Mouse (Mus musculus) right cerebral cortex, postnatal 36 days (tissue): ENCODE data around the gene Bsnd.
A peak's percentile ranks its signal among the peaks of the same experiment; 100 is the strongest.

Experiments used
- DNase-seq, 2 experiments: peaks; one replicate each; pipeline ENCODE4 v3.0.0; 2022; ENCODE audit warnings: low spot score in 2 of 2, mixed read lengths in 1 of 2

Bsnd gene

GRCm38 (mm10) chr4:106492116-106492515 lies at the start of gene Bsnd:
Gene Bsnd (minus strand): TSS chr4:106492283.
- DNase-seq = no peak

DNA sequence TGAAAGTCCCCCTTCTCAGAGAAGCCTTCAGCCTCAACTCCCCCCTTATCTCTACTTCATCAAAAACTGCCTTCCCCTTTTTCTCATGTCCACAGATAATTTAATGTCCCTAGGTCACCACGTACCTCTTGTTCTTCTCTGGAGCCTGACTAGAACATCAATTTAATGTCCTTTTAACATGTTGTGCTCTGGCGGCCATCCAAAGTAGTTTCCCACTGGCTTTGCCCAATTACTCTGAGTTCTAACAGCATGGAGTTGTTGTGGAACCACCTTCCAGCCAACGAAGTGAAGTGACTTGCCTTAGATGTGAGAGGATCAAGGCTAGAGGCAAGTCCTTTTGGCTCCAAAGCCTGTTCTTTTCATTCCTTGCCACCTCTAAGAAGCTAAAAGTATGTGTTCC lies 49.4 kb upstream of the Bsnd start:
- DNase-seq = no peak

GRCm38 (mm10) chr4:106539756-106540155 lies 47.7 kb upstream of the Bsnd start:
- DNase-seq = no peak

DNA sequence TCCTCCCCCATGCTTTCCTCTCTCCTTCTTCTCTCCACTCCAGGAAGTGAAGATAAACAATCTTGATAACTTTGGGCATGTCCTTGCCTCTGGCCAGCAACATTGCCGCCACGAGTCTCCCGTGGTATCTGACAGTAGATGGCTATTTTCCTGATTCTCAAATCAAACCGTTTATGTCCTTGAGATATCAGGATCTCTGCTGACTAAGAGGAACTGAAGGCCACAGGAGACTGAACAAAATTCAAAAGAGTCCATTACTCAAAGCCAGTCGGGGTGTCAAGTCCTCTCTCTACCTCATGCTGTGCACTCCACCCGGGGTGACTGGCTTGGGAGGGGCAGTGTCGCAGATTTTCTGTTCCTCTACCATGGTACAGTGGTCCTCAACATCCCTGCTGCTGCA lies 42.2 kb upstream of the Bsnd start:
- DNase-seq = no peak

- no peak for DNase-seq
Measured at GRCm38 (mm10) chr4:106533421-106534080, 41.5 kb upstream of the Bsnd start.

GRCm38 (mm10) chr4:106530113-106530482 lies 38.0 kb upstream of the Bsnd start:
- DNase-seq = no peak

DNA sequence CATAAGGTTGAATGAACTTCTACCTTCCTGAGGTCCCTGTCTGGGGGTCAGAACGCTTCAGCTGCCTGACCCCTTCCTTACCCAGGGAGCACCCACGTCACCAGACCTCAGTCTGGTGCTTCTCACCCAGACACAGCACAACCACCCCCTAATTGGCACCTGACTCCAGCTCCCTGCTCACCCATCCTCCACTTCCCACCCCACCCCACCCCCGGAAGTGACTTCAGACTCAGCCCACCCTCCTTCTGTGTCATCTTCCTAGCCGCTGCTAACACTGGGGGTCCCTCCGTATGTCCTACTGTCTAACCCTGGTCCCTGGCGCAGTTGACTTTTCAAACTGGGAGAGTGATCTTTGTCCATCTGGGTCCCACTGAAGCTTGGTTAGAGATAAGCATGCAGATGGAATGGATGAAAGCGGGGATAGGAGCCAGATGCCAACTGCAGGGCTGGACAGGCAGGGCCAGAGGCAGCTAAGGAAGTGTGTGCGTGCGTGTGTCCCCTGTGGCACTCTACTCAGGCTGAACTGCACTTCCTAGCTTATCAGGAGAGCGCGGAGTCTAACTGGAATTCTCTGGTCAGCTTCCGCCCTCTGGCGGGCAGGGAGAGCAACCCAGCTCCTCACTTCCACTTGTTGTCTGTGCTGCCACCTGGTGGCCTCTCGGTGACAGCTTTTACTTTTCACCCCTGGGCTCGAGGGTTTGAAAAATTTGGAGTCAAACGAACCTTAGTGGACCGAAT lies 37.5 kb upstream of the Bsnd start:
- peak; percentile 83 to 85 for DNase-seq

DNA sequence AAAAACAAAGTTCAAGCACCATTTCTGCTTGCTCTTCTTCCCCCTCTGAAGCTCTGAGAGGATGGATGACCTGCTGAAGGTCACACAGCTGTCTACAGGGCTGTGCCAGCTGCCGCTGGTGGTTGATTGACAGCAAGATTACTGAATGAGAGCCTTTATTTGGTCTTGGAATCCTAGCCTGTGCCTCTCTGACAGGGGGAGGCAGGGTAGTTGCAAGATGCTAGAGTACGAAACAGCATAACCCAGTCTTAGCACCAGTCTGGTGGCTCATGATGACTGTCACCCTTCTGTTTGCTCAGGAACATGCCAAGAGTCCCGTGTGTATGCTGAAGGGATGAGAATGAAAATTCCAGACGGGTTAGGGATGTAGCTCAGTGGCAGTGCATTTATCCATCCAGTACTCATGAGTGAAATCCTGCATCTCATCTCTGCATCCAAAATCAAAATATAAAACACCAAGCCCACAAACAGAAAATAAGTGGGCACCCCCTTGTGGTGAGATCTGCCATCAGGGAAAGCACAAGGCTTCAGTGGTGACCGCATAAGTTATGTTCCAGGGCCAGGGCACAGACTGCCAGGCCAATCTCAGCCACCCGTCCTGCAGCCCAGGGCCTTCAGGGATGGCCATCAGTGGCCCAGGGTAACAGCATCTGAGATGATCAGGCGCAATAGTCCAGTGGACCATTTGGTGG lies 35.9 kb upstream of the Bsnd start:
- DNase-seq = peak in 1 of 2 experiments; percentile 20

GRCm38 (mm10) chr4:106525001-106525400 lies 32.9 kb upstream of the Bsnd start:
- no peak for DNase-seq

DNA sequence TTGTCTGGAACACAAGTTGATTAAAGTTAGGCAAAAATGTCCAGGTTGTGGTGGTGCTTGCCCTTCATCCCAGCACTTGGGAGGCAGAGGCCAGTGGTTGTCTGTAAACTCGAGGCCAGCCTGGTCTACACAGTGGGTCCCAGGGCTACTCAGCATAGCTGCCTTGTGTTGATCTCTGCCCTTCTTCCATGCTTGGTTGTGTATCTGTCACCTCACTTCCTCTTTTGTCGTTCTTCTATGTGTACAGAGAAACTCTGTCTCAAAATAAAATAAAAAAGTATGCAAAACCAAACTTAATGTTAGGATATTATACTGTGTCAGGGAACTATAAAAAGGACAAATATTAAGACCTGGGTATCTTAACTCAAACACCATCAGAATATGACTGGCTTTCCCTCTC lies 32.0 kb upstream of the Bsnd start:
- no peak for DNase-seq

- no peak for DNase-seq
Measured at GRCm38 (mm10) chr4:106522547-106522946, 30.5 kb upstream of the Bsnd start.

GRCm38 (mm10) chr4:106514606-106515005 lies 22.5 kb upstream of the Bsnd start:
- DNase-seq = no peak

DNA sequence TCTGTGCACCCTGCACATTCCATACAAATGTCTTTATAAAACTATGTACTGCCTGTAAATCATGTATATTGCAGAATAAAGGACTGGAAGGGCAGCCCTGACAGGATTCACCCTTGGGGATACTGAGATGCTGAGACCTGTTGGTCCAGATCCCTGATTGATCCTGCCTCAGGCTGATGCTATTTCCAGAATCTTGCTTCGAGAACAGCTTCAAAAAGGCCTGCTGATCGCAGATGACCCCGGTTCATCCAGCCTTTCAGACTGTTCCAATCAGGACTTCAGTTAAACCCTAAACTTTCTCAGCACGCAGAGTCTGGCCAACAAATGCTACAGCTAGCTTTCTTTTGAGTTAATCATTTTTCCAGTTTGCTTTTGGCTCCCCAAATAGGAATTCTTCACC lies 17.8 kb upstream of the Bsnd start:
- no peak for DNase-seq

- DNase-seq = no peak
Measured at GRCm38 (mm10) chr4:106505453-106506058, 13.5 kb upstream of the Bsnd start.

DNA sequence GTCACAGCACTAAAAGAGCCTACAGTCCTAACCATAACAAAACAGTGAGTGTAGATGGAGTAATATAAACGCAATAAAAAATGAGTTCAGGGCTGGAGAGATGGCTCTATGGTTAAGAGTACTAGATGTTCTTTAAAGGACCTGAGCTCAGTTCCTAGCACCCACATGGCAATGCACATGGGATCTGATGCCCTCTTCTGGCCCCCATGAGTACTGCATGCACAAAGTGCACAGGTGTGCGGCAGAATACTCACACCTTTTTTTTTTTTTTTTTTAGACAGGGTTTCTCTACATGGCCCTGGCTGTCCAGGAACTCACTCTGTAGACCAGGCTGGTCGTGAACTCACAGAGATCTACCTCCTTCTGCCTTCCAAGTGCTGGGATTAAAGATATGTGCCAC lies 11.5 kb upstream of the Bsnd start:
- no peak for DNase-seq

DNA sequence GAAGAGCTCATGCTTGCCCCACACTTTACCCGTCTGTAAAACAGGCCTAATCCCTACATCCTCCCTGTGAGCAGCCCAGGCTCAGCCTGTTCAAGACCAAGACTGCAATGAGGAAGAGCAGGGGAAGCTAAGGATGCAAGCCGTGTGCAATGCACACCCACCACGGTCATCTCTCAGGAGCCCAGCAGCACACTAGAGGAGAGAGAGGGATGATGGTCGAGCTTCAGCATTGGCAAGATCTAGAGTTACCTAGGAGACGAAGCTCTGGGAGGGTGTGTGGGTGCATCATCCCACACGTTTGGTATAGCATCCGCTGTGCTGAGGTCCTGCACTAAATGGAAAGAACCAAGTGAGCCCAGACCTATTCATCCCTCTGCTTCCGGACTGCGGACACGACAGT lies 8.0 kb upstream of the Bsnd start:
- DNase-seq = peak; percentile 52 to 69

DNA sequence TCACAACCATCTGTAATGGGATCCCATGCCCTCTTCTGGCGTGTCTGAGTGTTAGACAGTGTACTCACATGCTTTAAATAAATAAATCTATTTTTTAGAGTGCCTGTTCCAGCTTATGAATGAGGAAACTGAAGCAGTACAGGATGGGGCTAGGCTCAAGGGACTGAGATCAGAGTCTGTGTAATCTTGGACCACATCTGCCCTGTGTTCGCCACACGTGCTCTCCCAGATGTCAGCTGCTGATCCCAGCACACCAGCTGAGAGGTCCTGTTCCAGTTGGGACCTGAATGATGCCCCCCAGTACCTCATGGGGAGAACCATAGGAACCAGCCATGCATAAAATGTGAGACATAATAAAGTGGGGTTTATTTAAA lies 6.4 kb upstream of the Bsnd start:
- DNase-seq = no peak

GRCm38 (mm10) chr4:106497776-106498470 lies 5.8 kb upstream of the Bsnd start:
- DNase-seq = no peak

GRCm38 (mm10) chr4:106496833-106497232 lies 4.8 kb upstream of the Bsnd start:
- no peak for DNase-seq

DNA sequence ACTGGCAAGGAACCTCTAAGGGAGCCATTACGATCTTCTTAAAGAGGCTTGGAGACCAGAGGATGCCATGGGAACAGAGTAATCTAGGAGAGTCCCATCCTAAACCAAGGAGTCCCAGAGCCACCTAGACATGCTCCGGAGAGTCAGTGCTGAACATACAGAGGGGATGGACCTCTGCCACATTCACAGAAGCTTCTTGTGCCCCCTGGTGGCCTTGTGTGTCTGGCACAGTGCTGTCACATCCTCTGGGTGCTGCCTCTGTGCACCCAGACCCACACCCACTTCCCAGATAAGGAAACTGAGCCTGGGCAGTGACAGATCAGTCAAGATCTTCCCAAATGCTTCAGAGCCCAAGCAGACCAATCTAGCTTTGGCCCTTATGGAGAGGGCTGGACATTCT lies 1.6 kb upstream of the Bsnd start:
- DNase-seq = no peak

DNA sequence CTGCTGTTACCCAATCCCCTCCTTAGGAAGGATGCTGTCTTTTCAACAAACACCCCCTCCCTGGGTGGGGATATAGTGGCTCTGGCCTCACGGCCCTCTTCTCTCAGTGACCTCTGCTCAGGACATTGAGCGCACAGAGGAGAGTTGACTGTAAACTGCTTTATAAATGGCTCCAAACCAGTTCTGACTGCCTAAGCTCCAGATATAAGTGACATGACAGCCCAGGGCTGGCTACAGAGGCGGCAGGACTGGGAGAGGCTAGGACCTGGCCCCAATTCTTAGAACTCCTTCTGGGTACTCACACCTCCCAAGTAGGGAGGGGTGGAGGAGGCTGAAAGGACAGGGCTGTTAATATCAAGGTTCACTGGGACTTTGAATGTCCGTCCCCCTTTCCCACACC lies 1.5 kb downstream of the Bsnd start:
- DNase-seq = no peak

DNA sequence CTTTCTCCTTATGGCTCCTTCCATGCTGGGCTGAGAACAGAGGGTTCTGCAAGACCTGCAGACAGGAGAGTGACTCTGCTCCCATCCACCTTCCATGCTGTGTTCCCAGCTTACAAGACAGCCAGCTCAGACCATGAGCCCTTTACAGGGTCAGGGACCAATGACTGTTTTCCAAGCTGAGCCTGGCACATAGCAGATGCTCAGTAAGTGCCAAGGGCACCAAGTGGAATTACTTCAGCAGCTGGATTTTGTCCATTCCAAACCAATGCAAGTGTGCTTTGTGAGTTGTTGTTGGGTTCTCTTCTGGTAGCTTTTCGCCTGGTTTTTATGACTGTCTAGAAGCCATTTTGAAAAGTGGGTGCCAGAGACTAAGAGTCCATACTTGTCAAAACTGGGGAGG lies 8.3 kb downstream of the Bsnd start:
- DNase-seq = no peak
